24 mouse cellular contexts compared by ENCODE assay signal in the genomic region with DNA sequence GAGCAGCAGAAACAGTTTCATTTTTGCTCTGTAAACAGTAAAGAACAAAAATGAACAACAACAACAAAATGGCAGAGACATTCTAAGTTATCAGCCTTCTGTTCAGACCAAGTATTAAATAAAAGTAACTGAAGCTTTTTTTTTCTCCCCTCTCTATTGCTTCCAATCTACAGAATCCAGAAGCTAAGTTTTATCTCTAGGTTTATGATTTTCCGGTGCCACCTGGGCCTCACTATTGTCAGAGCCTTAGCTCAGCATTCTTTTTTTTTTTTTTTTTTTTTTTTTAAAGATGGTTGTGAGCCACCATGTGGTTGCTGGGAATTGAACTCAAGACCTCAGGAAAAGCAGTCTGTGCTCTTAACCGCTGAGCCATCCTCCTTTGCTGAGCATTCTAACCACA. TPM values are rescaled to one million over a fixed set of nuclear protein-coding genes. Genes with fewer than 3 reads are reported as not detected.
DNase-seq lines count a peak whose midpoint lies in the region; ATAC-seq lines count a peak whose summit lies in the region.
"Had no signal": no experiment of that assay in that cellular context is flagged by ENCODE, and none has a peak within 500 bp of the region (broad histone marks: within the 10 kb centered on the region; RNA-seq: fewer than 3 reads in every experiment).

No protein-coding gene starts in this region.

- no peak for ATAC-seq in liver, embryonic 12.5 days
- ATAC-seq in liver, embryonic 13.5 days (ENCODE audit: low read depth), result no peak
- 0 out of 2 replicates have a peak, but pooled peaks have one; percentile 20 for ATAC-seq in liver, embryonic 16.5 days (ENCODE audit: low read depth)
- ATAC-seq: forebrain, embryonic 14.5 days; forebrain, postnatal 0 days had no signal

- 61% methylated on average over 2 of the region's 2 CpGs for WGBS in liver, embryonic 12.5 days (ENCODE audit: insufficient replicate concordance)
- WGBS in liver, embryonic 13.5 days (ENCODE audit: insufficient replicate concordance), result 53% methylated on average over 2 of the region's 2 CpGs
- 58% methylated on average over 2 of the region's 2 CpGs for WGBS in liver, embryonic 16.5 days (ENCODE audit: insufficient replicate concordance)

- H3K4me3 ChIP-seq in liver, embryonic 12.5 days, result peak overlapping the region; percentile 1; the same call in 1 of the 2 replicates
- H3K4me3 ChIP-seq in liver, embryonic 13.5 days (replicated peaks), result peak overlapping the region; percentile 1; the same call in 1 of the 2 replicates
- no peak overlapping the region for H3K4me3 ChIP-seq in liver, embryonic 16.5 days (ENCODE audit: low read depth, low read length)
- H3K4me3 ChIP-seq: embryonic facial prominence, embryonic 12.5 days; embryonic facial prominence, embryonic 15.5 days; gastrocnemius, adult 2 months; hindbrain, embryonic 12.5 days; hindbrain, embryonic 15.5 days had no signal

- H3K4me1 ChIP-seq in liver, embryonic 12.5 days, result peaks cover 31% of the 10 kb centered on the region
- H3K4me1 ChIP-seq in liver, embryonic 13.5 days (replicated peaks), result peaks cover 42% of the 10 kb centered on the region
- H3K4me1 ChIP-seq in liver, embryonic 16.5 days (ENCODE audit: control insufficient read depth, low read depth, low read length), result peaks cover 8% of the 10 kb centered on the region
- H3K4me1 ChIP-seq: hindbrain, embryonic 12.5 days; hindbrain, embryonic 15.5 days had no signal

- DNase-seq in liver, result no peak
- no peak for DNase-seq in liver, embryonic 13.5 days
- no peak for DNase-seq in testis, postnatal 14 days (ENCODE audit: low spot score)
- DNase-seq in spleen, postnatal 14 days (ENCODE audit: low spot score in 2 of 2), result no peak
- DNase-seq in left cerebral cortex, adult 18-20 months (ENCODE audit: low spot score in 2 of 2), result no peak
- DNase-seq: adrenal gland, adult 2 months; adrenal gland, postnatal 14 days; B cell, adult 2 months; cerebellum, adult 11 months; cerebellum, adult 2 months; cerebellum, adult 9-11 months; cerebellum, postnatal 25 days; forebrain, postnatal 0 days; gastrocnemius, adult 2 months; gastrocnemius, postnatal 14 days had no signal

- H3K27me3 ChIP-seq in liver, embryonic 12.5 days (replicated peaks), result no peaks in the 10 kb centered on the region
- no peaks in the 10 kb centered on the region for H3K27me3 ChIP-seq in liver, embryonic 13.5 days
- H3K27me3 ChIP-seq in liver, embryonic 16.5 days (ENCODE audit: control insufficient read depth, insufficient read depth, low read depth, low read length), result no peaks in the 10 kb centered on the region
- H3K27me3 ChIP-seq: embryonic facial prominence, embryonic 12.5 days; embryonic facial prominence, embryonic 15.5 days; hindbrain, embryonic 12.5 days; hindbrain, embryonic 15.5 days had no signal

- 0 out of 2 replicates have a peak, but pooled peaks cover 3% of the 10 kb centered on the region for H3K36me3 ChIP-seq in liver, embryonic 12.5 days
- no peaks in the 10 kb centered on the region for H3K36me3 ChIP-seq in liver, embryonic 13.5 days
- no peaks in the 10 kb centered on the region for H3K36me3 ChIP-seq in liver, embryonic 16.5 days (ENCODE audit: control insufficient read depth, insufficient read depth)
- H3K36me3 ChIP-seq: embryonic facial prominence, embryonic 12.5 days; embryonic facial prominence, embryonic 15.5 days; hindbrain, embryonic 12.5 days; hindbrain, embryonic 15.5 days had no signal

- H3K4me2 ChIP-seq in liver, embryonic 12.5 days, result peak overlapping the region; percentile 47
- H3K4me2 ChIP-seq in liver, embryonic 13.5 days, result peak overlapping the region; percentile 48
- H3K4me2 ChIP-seq in liver, embryonic 16.5 days (ENCODE audit: low read depth, low read length), result peak overlapping the region; percentile 26; the same call in 1 of the 2 replicates
- H3K4me2 ChIP-seq: embryonic facial prominence, embryonic 12.5 days; embryonic facial prominence, embryonic 15.5 days; heart, embryonic 11.5 days; hindbrain, embryonic 12.5 days; hindbrain, embryonic 15.5 days had no signal

- no peaks in the 10 kb centered on the region for H3K9me3 ChIP-seq in liver, embryonic 12.5 days (replicated peaks)
- no peaks in the 10 kb centered on the region for H3K9me3 ChIP-seq in liver, embryonic 13.5 days (replicated peaks)
- no peaks in the 10 kb centered on the region for H3K9me3 ChIP-seq in liver, embryonic 16.5 days (replicated peaks; ENCODE audit: control insufficient read depth, low read length)
- H3K9me3 ChIP-seq: embryonic facial prominence, embryonic 12.5 days; embryonic facial prominence, embryonic 15.5 days; hindbrain, embryonic 12.5 days; hindbrain, embryonic 15.5 days had no signal

- peak overlapping the region; percentile 79 for H3K27ac ChIP-seq in liver, embryonic 12.5 days
- peak overlapping the region; percentile 76 for H3K27ac ChIP-seq in liver, embryonic 13.5 days
- H3K27ac ChIP-seq in liver, embryonic 16.5 days (ENCODE audit: low read length), result peak overlapping the region; percentile 61
- H3K27ac ChIP-seq: embryonic facial prominence, embryonic 12.5 days; embryonic facial prominence, embryonic 15.5 days; gastrocnemius, adult 2 months; hindbrain, embryonic 12.5 days; hindbrain, embryonic 15.5 days had no signal

- no peak overlapping the region for H3K9ac ChIP-seq in liver, embryonic 12.5 days
- H3K9ac ChIP-seq in liver, embryonic 13.5 days, result no peak overlapping the region
- no peak overlapping the region for H3K9ac ChIP-seq in liver, embryonic 16.5 days (ENCODE audit: low read depth, low read length)
- H3K9ac ChIP-seq: embryonic facial prominence, embryonic 12.5 days; embryonic facial prominence, embryonic 15.5 days; forebrain, postnatal 0 days; hindbrain, embryonic 12.5 days; hindbrain, embryonic 15.5 days had no signal

RNA-seq across cellular contexts. Expression of a gene that starts 20.4 kb away (rescaled TPM):
- polyA plus RNA-seq in liver, embryonic 12.5 days (2016; fragmentation: Nextera tagmentation; extraction: Ambion mirVana), result 46.6 and 52.2 TPM in 2 replicates
- polyA plus RNA-seq in liver, embryonic 13.5 days (2015; fragmentation: Nextera tagmentation; extraction: Ambion mirVana), result 42.5 and 47.7 TPM in 2 replicates
- 20.0 and 22.3 TPM in 2 replicates for polyA plus RNA-seq in liver, embryonic 16.5 days (2015; fragmentation: Nextera tagmentation; extraction: Ambion mirVana)
- total RNA-seq in left cerebral cortex, adult 18-20 months (2021), result 10 to 100 TPM; 35.5 to 37.1 TPM

RNA-seq across cellular contexts. Expression of a gene that starts 39.7 kb away (rescaled TPM):
- polyA plus RNA-seq in liver, embryonic 12.5 days (2016; fragmentation: Nextera tagmentation; extraction: Ambion mirVana), result 6.7 and 6.9 TPM in 2 replicates
- polyA plus RNA-seq in liver, embryonic 13.5 days (2015; fragmentation: Nextera tagmentation; extraction: Ambion mirVana), result 5.3 and 6.4 TPM in 2 replicates
- 12.9 and 15.1 TPM in 2 replicates for polyA plus RNA-seq in liver, embryonic 16.5 days (2015; fragmentation: Nextera tagmentation; extraction: Ambion mirVana)
- total RNA-seq in left cerebral cortex, adult 18-20 months (2021), result 1 to 10 TPM; 7.5 to 9.4 TPM
- total RNA-seq: common myeloid progenitor, adult 5-6 weeks had no signal
